Mouse (Mus musculus) erythroblast, embryonic 14.5 days (primary cell): ENCODE results near the gene Robo2. TPM values are rescaled to one million over a fixed set of nuclear protein-coding genes. Genes with fewer than 3 reads are reported as not detected.

Source experiments
- H3K27me3 ChIP-seq: 2 replicates; pipeline ENCODE4 v1.6.1; 2012; ENCODE audit warnings: inconsistent platforms; ENCODE audit not compliant: control insufficient read depth
- H3K36me3 ChIP-seq: 2 replicates; pipeline ENCODE4 v1.6.1; 2012; ENCODE audit warnings: mild to moderate bottlenecking, inconsistent platforms; ENCODE audit not compliant: control insufficient read depth
- H3K4me1 ChIP-seq: 2 replicates; pipeline ENCODE4 v1.6.1; 2012; ENCODE audit warnings: inconsistent platforms; ENCODE audit not compliant: control insufficient read depth
- H3K4me3 ChIP-seq: replicated peaks from 2 replicates; pipeline ENCODE3; 2012; ENCODE audit warnings: moderate library complexity, mild to moderate bottlenecking, inconsistent platforms
- H3K9me3 ChIP-seq: 2 replicates; pipeline ENCODE4 v1.6.1; 2012; ENCODE audit warnings: low read length, inconsistent platforms, mixed read lengths; ENCODE audit not compliant: control insufficient read depth
- GATA1 ChIP-seq: IDR thresholded peaks from 2 replicates; pipeline ENCODE4 v1.6.1; 2012; ENCODE audit warnings: low read length, inconsistent platforms, mixed read lengths
- TAL1 ChIP-seq: IDR thresholded peaks from 3 replicates; pipeline ENCODE4 v1.6.1; 2012; ENCODE audit warnings: low read length, inconsistent platforms, mixed read lengths
- polyA plus RNA-seq: library from polyadenylated mRNA; stranded (reverse); fragments of >175 nt; gene quantifications from 2 replicates; pipeline ENCODE4 v1.2.3, GENCODE M21; 2012

Gene Robo2
- polyA plus RNA-seq, 1 experiment: not detected

- Histone ChIP-seq H3K4me1 (no peaks in the 10 kb centered on the region), H3K9me3 (no peaks in the 10 kb centered on the region; the same call in 1 of the 2 replicates), H3K4me3 (no peak overlapping the region), H3K27me3 (no peaks in the 10 kb centered on the region), H3K36me3 (no peaks in the 10 kb centered on the region)
- no peak for TF ChIP-seq TAL1
- no peak for TF ChIP-seq GATA1
These were observed 129.1 kb downstream of the Robo2 start for GRCm38 (mm10) chr16:74282549-74282948.

- Histone ChIP-seq H3K36me3 (no peaks in the 10 kb centered on the region), H3K4me3 (no peak overlapping the region), H3K27me3 (no peaks in the 10 kb centered on the region), H3K9me3 (no peaks in the 10 kb centered on the region), H3K4me1 (no peaks in the 10 kb centered on the region)
- TF ChIP-seq TAL1 (no peak), GATA1 (no peak)
These were observed 134.6 kb downstream of the Robo2 start for GRCm38 (mm10) chr16:74276855-74277573.

GRCm38 (mm10) chr16:74274596-74274995 is 137.0 kb downstream of the Robo2 start:
- Histone ChIP-seq H3K36me3 (no peaks in the 10 kb centered on the region), H3K27me3 (no peaks in the 10 kb centered on the region), H3K4me3 (no peak overlapping the region), H3K9me3 (no peaks in the 10 kb centered on the region), H3K4me1 (no peaks in the 10 kb centered on the region)
- TF ChIP-seq GATA1 (no peak), TAL1 (no peak)

- TF ChIP-seq TAL1: no peak
- TF ChIP-seq GATA1: no peak
- no peaks in the 10 kb centered on the region for H3K36me3 ChIP-seq
- no peaks in the 10 kb centered on the region for H3K9me3 ChIP-seq
- no peak overlapping the region for H3K4me3 ChIP-seq
- H3K27me3 ChIP-seq: no peaks in the 10 kb centered on the region
- no peaks in the 10 kb centered on the region for H3K4me1 ChIP-seq
These were observed 138.6 kb downstream of the Robo2 start for GRCm38 (mm10) chr16:74272993-74273392.

GRCm38 (mm10) chr16:74258241-74258640 is 153.4 kb downstream of the Robo2 start:
- H3K36me3 ChIP-seq: no peaks in the 10 kb centered on the region
- no peaks in the 10 kb centered on the region for H3K27me3 ChIP-seq
- no peaks in the 10 kb centered on the region for H3K9me3 ChIP-seq
- H3K4me1 ChIP-seq: no peaks in the 10 kb centered on the region
- TF ChIP-seq GATA1: no peak
- TF ChIP-seq TAL1: no peak
- no peak overlapping the region for H3K4me3 ChIP-seq

- TF ChIP-seq GATA1 (no peak), TAL1 (no peak)
- Histone ChIP-seq H3K4me1 (no peaks in the 10 kb centered on the region), H3K9me3 (no peaks in the 10 kb centered on the region), H3K27me3 (no peaks in the 10 kb centered on the region), H3K4me3 (no peak overlapping the region), H3K36me3 (no peaks in the 10 kb centered on the region)
These were observed 167.2 kb downstream of the Robo2 start for GRCm38 (mm10) chr16:74244452-74244851.

GRCm38 (mm10) chr16:74241534-74241933 is 170.1 kb downstream of the Robo2 start:
- no peaks in the 10 kb centered on the region for H3K9me3 ChIP-seq
- H3K27me3 ChIP-seq: no peaks in the 10 kb centered on the region
- H3K4me1 ChIP-seq: no peaks in the 10 kb centered on the region
- no peak for TF ChIP-seq TAL1
- TF ChIP-seq GATA1: no peak
- no peak overlapping the region for H3K4me3 ChIP-seq
- no peaks in the 10 kb centered on the region for H3K36me3 ChIP-seq

GRCm38 (mm10) chr16:74237411-74237930 is 174.2 kb downstream of the Robo2 start:
- H3K9me3 ChIP-seq: no peaks in the 10 kb centered on the region
- no peaks in the 10 kb centered on the region for H3K27me3 ChIP-seq
- no peaks in the 10 kb centered on the region for H3K36me3 ChIP-seq
- H3K4me3 ChIP-seq: no peak overlapping the region
- TF ChIP-seq GATA1 (no peak), TAL1 (no peak)
- H3K4me1 ChIP-seq: no peaks in the 10 kb centered on the region

GRCm38 (mm10) chr16:74234393-74235059 is 177.1 kb downstream of the Robo2 start:
- TF ChIP-seq GATA1 (no peak), TAL1 (no peak)
- no peak overlapping the region for H3K4me3 ChIP-seq

More at GRCm38 (mm10) chr16:74234393-74235059, 177.1 kb downstream of the Robo2 start:
- no peaks in the 10 kb centered on the region for H3K27me3 ChIP-seq
- no peaks in the 10 kb centered on the region for H3K9me3 ChIP-seq
- H3K4me1 ChIP-seq: no peaks in the 10 kb centered on the region
- H3K36me3 ChIP-seq: no peaks in the 10 kb centered on the region
